Mouse (Mus musculus) MEL (cell line): ENCODE measurements at regions not wholly inside any gene's neighbourhood (a gene's known extent, or its start where the extent isn't known, plus 50 kb on each side); places are given as distances from the start of the nearest gene placed in this dataset.

Experiments
- CTCF ChIP-seq, 3 experiments: IDR thresholded peaks in 2 of 3; conservative IDR thresholded peaks in 1 of 3; 2 replicates each; pipeline ENCODE4 v1.5.1; 2011 to 2012; ENCODE audit warnings: low read length in 3 of 3, low read depth in 2 of 3, mild to moderate bottlenecking in 2 of 3, improper control_type of control experiment in 1 of 3, inconsistent platforms in 1 of 3, mixed read lengths in 1 of 3, moderate library complexity in 1 of 3; ENCODE audit not compliant: control insufficient read depth in 1 of 3, insufficient read depth in 1 of 3, poor library complexity in 1 of 3, severe bottlenecking in 1 of 3
- EP300 ChIP-seq, 2 experiments: IDR thresholded peaks; 2 replicates each; pipeline ENCODE4 v1.6.1; 2011; ENCODE audit warnings: improper control_type of control experiment in 2 of 2, low read length in 2 of 2, low read depth in 1 of 2, mild to moderate bottlenecking in 1 of 2
- GATA1 ChIP-seq: IDR thresholded peaks from 2 replicates; pipeline ENCODE4 v1.6.1; 2011; ENCODE audit warnings: low read depth, low read length, improper control_type of control experiment
- JUND ChIP-seq: IDR thresholded peaks from 2 replicates; pipeline ENCODE4 v1.6.1; 2011; ENCODE audit warnings: low read depth, mild to moderate bottlenecking, improper control_type of control experiment, low read length
- MEF2A ChIP-seq: IDR thresholded peaks from 2 replicates; pipeline ENCODE4 v1.6.1; 2014; ENCODE audit warnings: low read depth, mild to moderate bottlenecking, inconsistent platforms, low read length, improper control_type of control experiment; ENCODE audit not compliant: poor library complexity, insufficient replicate concordance, severe bottlenecking; ENCODE audit errors: extremely low read depth
- NELFE ChIP-seq: IDR thresholded peaks from 2 replicates; pipeline ENCODE4 v1.6.1; 2011; ENCODE audit warnings: low read depth, low read length, improper control_type of control experiment
- POLR2A ChIP-seq, 2 experiments: IDR thresholded peaks; 2 replicates each; pipeline ENCODE4 v1.6.1; 2011 to 2012; ENCODE audit warnings: low read length in 2 of 2, mild to moderate bottlenecking in 2 of 2, control low read depth in 1 of 2, improper control_type of control experiment in 1 of 2, low read depth in 1 of 2, moderate library complexity in 1 of 2; ENCODE audit not compliant: control insufficient read depth in 1 of 2, insufficient read depth in 1 of 2, poor library complexity in 1 of 2
- UBTF ChIP-seq: IDR thresholded peaks from 2 replicates; pipeline ENCODE4 v1.6.1; 2012; ENCODE audit warnings: low read depth, mild to moderate bottlenecking, inconsistent platforms, low read length, improper control_type of control experiment, moderate library complexity, borderline replicate concordance; ENCODE audit not compliant: insufficient read depth
- ZKSCAN1 ChIP-seq: IDR thresholded peaks from 2 replicates; pipeline ENCODE4 v1.6.1; 2012; ENCODE audit warnings: low read depth, mild to moderate bottlenecking, inconsistent platforms, low read length, improper control_type of control experiment, moderate library complexity

DNA sequence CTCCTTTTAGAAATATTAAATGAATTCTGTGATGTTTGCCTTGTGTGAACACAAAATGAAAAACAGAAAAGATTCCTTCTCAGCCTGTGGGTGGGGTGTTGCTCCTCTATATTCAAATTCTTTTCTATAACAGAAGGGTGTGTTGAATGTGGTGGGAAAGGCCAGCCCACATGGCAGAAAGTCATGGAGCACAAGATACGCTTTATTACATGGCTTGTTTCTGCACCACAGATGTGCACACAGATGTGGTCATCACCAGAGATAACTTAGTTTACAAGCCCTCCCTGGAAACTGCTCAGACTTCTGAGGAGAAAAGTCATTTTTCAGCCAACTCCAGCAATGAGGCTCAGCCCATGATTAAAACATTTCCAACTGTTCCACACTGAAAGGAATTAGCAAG is 475.1 kb upstream of the Jag1 start:
- TF ChIP-seq ZKSCAN1 = no peak
- no peak for TF ChIP-seq JUND
- TF ChIP-seq GATA1 = no peak
- no peak for TF ChIP-seq CTCF (IDR thresholded peaks at IDR 0.05 in 2 of 3, conservative IDR thresholded peaks at IDR 0.05 in 1 of 3; ENCODE audit: control insufficient read depth in 1 of 3, insufficient read depth in 1 of 3, low read depth in 2 of 3, low read length in 3 of 3, poor library complexity in 1 of 3, severe bottlenecking in 1 of 3)
- TF ChIP-seq POLR2A (IDR thresholded peaks at IDR 0.05; ENCODE audit: control insufficient read depth in 1 of 2, insufficient read depth in 1 of 2, low read depth in 1 of 2, low read length in 2 of 2, poor library complexity in 1 of 2) = no peak
- no peak for TF ChIP-seq MEF2A
- TF ChIP-seq NELFE = no peak
- no peak for TF ChIP-seq UBTF
- no peak for TF ChIP-seq EP300 (IDR thresholded peaks at IDR 0.05; ENCODE audit: low read depth in 1 of 2, low read length in 2 of 2)
